Mouse (Mus musculus): Measurements from ENCODE around the gene H2afx.

DNA sequence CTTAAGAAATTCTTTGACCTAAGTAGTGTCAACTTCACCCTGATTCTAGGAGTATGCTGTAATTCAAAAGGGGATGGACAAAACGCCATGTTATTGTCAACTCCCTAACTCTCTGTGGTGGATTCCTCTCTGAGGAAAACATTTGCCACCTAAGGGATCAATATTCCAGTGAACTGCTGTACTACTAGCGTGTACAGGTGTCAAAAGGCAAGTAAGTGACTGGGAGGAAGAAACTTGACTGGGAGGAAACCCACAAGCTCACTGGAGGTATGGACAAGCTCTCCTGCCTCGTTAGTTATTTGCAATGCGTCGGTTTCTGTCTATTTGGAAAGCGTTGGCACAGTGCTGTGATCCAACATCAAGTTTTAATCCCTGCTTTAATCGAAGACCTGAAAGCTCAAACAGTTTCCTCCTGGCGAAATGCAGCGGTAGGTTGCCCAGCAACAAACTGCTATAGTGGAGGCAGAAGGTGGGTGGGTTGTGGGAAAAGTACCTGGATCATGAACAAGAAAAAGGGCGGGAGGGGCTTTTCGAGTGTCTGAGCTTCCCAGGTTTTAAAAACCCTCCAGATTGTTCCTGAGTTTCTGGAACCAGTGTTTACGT is 8.6 kb upstream of the H2afx start, which contains the start of gene Dpagt1:
- TF ChIP-seq CTCF (IDR thresholded peaks at IDR 0.05; ENCODE audit: extremely low read depth, insufficient read depth, low read length), result no peak
- TF ChIP-seq POLR2A (IDR thresholded peaks at IDR 0.05; ENCODE audit: extremely low read depth, insufficient read depth, low read length), result no peak

All from cortical plate, adult 2 months (tissue).